Mouse (Mus musculus) NIH3T3 (cell line): ENCODE results near the gene Cox14.

ENCODE experiments used
- DNase-seq: peaks from one replicate; pipeline ENCODE4 v3.0.0-alpha.2; 2012; ENCODE audit warnings: low read depth

Gene Cox14

DNA sequence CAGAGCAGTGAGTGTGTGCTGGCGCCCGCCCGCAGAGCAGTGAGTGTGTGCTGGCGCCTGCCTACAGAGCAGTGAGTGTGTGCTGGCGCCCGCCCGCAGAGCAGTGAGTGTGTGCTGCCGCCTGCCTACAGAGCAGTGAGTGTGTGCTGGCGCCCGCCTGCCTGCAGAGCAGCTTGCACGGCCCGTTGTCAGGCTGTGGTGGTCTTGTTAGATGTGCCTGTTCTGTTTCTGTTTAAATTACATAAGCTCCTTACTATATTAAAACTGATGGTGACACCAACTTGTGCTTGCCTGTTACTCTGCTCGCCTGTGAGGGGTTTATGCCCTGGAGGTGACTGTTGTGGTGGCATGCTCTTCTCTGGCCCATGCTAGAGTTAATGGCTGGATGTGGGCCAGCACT lies 17.2 kb upstream of the Cox14 start:
- no peak for DNase-seq

DNA sequence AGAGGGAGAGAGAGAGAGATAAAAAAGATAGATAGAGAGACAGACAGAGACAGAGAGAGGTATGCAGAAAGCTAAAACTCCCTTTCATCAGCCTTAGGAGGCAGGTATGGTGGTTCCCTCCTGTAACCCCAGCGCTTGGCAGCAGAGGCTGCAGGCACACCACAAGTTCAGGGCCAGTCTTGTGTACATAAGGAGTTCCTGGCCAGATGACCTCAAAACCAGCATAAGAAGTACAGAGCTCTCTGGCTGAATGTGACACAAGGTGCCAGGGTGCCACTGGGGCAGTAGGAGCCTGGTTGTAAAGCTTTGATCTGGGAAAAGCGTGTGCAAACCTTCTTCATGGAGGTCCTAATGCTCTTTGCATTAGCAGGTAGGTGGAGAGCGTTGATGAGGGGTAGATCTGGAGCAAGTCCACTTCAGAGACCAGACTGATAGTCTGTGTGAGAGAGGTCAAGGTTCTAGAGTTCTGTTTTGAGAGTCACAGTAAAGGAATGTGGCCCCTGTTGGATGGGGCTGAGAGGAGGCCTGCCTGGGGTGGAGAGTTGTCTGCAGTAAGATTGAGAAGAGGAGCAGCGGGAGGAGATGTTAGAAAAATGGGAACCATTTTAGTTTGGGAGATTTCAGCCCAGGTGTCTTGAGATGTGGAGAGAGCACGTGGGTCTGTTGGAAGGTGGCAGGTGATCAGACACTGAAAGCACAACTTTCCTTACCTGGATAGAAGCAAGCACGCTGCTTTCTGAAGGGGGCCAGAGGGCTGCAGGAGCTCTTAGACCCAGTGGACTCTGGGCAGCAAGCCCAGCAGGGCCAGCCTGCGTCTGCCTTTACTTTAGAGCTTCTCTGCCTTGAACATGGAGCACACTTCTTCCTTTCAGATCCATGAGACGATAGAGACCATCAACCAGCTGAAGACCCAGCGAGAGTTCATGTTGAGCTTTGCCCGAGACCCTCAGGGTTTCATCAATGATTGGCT lies 14.9 kb upstream of the Cox14 start:
- DNase-seq, result no peak

DNA sequence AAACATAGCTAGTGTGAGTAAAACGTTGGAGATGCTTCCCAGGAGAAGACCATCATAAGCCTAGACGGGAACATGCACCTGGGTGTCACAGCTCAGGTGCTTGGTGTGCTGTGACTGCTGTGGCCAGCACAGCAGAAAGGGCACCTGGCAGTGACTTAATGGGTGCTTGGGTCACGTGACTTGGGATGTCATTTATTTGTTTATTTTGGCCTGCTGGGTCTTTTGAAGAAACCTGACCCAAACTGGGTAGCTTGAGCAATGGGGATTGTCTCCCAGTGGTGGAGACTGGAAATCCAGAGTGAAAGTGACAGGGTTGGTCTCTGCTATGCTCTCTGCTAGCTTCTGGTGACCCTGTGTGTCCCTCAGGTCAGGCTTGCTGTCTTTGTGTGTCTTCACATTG lies 13.9 kb upstream of the Cox14 start:
- no peak for DNase-seq

DNA sequence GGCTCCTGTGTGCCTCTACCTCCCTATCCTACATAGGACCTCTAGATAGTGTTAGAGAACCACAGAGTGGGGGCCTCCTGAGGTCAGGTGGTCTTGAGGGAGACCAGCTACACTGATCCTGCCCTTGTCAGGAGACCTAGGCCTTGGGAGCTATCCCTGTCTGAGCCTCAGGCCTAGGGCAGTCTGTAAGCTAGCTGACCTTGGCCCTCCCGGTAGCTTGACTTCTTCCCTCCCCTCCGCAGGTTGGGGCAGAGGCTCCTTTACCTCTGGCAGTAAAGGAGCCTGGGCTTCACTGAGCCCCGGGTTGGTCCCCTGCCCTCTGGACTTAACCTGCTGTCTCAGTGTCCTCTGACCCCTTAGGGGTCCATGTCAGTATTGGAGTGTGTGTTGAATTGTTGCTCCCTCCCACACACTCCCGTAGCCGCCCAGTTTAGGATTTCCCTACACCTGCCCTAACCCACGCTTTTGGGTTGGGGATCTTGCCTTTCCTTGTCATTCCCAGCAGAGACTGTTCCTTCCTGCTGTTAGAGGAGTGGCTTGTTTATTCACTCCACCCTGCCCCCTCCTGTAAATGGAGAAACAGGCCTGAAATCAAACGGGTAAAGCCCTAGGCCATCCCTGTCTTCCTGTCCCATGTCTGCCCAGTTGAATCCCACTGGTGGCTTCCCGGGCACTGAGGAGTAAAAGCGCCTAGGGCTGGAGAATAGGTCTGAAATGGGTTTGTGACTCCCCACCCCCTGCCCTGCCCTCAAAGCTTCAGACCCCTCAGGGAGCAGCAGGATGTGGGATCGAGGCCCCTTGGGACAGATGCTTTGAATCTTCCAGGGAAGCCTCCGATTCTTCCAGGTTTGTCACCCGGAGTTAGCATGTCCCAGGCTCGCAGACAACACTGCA lies 12.5 kb upstream of the Cox14 start:
- no peak for DNase-seq

DNA sequence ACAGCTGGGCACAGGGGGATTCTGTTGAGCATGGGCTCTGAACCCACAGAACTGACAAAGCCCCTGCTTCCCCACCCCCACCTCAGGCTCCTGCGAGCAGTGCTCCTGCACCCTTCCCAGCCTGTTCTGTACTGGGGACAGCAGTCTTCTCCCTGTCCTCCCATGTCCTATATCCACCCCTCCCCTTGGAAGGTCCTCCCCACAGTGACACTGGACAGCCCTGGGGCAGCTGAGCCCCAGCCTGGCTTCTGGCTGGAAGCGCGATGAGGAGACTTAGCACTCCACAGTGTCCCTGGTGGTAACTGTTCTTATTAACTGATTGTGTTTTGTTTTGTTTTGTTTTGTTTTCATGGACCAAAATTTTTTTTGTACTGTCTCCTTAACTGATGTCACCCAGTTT lies 11.8 kb upstream of the Cox14 start:
- DNase-seq, result no peak

DNA sequence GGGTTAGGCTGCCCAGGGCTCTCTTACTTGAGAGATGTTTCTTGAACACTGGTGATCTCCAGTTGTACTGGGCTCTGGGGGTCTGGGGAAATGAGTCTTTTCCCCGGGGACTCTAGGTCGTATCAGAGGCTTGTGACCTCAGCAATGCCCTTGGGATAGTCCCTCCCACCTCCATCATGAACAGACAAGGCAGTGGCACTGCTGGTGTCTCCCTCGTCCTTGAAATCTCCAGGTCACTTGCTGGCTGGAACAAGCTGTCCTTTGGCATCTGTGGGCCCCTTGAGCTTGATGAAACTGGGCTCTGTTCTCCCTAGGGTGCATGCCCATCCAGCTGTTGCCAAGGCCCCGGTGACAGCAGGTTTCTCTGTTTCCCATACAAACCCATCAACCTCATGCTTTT lies 11.2 kb upstream of the Cox14 start:
- DNase-seq, result no peak

DNA sequence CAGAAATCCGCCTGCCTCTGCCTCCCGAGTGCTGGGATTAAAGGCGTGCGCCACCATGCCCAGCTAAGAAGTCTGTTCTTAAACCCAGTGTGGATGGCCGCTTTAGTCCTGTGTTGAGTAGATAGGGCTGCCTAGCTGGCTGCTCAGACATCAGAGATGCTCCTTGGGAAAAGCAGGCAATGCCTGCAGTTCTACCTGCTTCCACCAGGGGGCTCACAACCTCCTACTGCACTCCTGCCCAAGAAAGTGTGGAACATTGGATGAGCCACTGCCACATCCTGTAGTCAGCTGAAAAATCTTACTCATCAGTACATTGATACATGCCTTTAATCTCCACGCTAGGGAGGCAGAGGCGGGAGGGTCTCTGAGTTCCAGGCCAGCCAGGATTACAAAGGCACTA lies 10.6 kb upstream of the Cox14 start:
- DNase-seq, result peak; percentile 83

DNA sequence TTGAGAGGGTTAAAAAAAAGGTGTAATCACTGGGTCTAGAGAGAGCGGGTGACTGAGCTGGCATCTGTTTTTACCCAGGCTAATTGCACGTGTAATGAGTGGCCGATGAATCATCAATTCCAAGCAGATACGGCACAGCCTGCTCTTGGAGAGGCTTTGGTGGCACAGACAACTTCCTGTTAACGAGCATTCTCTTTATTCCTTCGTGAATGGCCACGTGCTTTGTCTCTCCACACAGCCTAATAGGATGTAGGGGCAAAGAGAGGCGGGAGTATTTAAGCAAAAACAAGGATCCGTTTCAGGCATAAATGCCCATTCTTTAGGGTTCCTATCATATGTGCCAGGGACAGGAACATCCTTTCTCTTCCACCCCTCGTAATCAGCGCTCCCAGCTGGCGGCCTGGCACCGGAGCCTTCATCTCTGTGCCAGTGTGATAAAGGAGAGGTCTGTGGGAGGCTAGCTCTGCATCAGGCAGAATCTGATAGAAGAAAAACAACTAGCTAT lies 10.0 kb upstream of the Cox14 start:
- DNase-seq, result no peak

DNA sequence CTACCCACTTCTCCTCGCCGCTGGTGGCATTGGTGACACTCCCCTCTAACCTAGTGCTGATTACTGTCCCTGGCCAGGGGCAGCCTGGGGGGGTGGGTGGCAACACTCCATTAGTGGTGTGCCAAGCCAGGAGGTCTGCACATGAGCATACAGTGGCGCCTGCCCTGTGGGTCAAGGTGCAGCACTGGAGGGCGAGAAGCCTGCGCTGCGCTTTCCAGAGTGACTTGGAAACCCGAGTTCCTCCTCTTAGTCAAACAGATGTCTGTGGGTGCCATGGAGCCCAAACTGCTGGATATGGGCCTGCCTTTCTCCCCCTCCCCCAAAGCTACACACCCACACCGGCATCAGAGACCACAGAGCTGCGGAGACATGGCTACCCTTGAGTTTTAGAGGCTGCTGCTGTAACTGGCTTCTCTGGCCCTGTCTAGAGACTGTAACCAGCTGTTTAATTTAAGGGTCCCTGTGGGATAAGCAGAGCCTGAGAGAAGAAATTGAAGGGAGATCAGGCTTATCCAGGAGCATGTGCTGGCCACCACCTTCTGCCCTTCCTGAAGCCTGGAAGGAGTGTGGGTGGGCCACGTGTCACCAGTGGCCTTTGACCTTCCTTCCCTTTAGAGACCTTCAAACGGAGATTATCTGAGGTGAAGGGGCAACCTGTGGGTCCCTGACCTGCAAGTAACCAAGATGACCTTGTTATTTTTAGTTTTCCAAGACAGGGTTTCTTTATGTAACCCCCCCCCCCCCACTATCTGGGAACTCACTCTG lies 9.3 kb upstream of the Cox14 start:
- DNase-seq, result no peak

DNA sequence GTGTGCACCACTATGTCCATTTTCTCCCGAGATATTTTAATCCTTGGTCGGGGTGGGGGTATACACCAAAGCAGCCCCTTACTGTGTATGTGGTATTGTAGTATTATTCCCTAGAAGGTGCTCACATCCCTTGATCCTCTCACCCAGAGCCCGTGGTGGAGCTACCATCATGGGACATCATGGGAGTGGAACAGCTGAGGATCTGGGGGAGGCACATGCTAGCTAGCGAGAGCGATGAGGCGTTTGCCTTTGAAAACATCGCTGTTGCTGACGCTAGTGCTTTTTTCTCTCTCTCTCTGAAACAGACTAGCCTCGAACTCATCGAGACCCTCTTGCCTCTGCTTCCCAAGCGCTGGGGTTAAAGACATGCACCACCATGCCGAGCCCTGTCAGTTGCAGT lies 8.6 kb upstream of the Cox14 start:
- no peak for DNase-seq

DNA sequence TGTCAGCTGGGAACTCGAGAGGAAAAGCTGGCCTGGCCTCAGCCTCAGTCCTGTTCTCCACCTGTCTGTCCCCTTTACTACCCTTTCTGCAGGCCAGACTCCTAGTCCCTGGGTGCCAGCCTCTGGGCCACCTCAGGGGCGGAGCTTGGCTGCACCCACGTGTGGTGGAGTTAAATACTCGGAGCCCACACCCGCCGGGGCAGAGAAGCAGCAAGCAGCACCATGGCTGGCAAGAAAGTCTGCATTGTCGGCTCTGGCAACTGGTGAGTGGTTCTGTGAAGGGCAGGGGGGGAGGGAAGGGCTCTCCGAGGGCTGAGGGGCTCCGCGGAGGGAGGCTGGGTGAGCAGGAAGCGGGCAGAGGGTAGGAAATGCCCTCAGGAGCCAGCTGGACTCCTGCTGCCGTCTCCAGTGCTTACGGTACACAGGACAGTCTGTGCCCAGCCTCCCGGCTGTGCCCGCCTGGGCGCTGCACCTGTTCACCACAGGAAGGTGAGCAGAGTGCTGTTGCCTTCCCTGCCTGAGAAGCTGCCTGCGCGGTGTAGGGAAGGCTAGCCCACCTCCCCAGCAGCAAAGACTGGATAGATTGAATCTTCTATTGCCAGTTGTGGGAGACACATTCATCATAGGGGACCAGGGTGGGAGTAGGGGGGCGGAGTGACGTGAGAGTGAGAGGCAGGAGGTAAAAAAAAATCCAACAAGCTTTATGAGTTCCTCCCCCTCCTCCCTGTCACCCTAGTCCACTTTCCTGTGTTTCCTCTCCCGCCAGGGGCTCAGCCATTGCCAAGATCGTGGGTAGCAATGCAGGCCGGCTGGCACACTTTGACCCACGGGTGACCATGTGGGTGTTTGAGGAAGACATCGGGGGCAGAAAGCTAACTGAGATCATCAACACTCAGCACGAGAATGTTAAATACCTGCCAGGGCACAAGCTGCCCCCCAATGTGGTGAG lies 7.8 kb upstream of the Cox14 start, which contains the start of gene Gpd1:
Gene Gpd1 (plus strand): TSS at position 130 of the 949 bp plus-strand sequence.
- no peak for DNase-seq

DNA sequence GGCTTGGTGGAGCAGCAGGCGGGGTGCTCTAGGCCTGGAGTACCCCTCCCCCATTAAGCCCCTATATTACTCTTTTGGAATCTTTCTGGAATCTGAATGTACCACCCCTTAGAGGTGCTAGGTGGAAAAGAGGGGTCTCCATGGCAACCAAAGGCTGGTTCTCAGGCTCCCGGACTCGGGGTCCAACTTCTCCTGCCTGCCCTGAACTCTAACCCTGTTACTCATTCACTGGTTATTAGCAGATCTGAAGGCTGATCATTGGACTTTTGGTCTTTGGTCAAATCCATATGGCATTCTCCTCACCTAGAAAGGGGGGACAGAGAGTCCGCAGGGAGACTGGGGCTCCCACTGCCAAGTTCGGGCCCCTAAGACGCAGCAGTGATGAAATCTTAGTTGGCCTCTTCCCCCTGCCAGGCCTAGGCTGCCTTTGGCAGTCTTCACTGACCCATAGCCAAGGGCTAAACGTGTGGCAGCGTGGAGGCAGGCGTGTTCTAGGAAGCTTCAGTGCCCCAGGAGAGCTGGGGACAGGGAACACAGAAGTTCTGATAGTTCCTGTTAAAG lies 6.9 kb upstream of the Cox14 start:
- no peak for DNase-seq

DNA sequence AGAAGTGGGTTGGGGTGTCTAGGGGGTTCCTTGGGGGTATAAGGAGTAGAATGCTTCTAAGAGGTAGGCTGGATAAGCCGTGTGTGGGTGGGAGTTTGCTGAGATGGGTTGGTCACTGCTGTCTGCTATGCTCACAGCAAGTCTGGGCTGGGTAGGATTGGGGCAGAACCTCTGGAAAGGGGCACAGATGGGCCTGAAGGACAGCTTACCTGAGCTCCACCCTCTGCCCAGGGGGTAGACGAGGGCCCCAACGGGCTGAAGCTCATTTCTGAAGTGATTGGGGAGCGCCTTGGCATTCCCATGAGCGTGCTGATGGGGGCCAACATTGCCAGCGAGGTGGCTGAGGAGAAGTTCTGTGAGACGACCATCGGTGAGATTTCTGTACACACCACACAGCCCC lies 5.6 kb upstream of the Cox14 start:
- no peak for DNase-seq

DNA sequence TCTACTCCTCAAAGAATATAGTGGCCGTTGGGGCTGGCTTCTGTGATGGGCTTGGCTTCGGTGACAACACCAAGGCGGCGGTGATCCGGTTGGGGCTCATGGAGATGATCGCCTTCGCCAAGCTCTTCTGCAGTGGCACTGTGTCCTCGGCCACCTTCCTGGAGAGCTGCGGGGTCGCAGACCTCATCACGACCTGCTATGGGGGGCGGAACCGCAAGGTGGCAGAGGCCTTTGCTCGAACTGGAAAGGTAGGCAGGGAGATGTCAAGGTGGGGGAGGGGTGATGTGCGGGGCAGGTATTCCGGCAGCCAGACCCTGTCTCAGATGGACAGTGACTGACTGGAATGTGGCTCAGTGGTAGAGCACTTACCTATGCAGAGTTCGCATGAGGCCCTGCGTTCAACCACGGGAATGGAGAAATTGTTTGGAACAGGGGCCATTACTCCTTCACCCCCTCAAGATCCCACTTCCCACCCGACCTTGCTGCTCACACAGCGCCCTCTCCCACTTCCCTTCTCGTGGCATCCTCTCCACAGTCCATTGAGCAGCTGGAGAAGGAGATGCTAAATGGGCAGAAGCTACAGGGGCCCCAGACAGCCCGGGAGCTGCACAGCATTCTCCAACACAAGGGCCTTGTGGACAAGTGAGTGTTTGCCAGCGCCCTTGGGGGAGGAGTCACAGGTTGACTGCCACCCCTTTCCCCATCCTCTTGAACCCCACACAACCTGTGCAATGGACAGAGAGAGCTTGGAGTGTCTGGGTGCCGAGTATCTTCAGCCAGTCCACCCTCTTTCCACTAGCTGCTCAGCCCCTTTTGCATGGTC lies 3.3 kb upstream of the Cox14 start:
- no peak for DNase-seq

DNA sequence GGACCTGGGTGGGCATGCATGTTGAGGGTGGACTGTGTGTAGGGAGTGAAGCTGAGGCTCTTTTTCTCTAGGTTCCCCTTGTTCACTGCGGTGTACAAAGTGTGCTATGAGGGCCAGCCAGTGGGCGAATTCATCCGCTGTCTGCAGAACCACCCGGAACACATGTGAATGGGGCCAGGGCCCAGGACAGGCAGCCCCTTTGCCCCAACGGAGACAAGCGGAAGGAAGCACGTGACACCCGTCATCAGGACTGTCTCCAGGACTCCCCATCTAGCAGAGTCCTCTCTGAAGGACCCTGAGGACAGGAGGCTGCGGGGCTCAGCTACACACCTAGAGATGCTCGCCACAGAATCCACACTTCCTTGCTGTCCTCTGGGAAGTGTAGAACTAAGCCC lies 2.3 kb upstream of the Cox14 start:
- DNase-seq, result no peak

DNA sequence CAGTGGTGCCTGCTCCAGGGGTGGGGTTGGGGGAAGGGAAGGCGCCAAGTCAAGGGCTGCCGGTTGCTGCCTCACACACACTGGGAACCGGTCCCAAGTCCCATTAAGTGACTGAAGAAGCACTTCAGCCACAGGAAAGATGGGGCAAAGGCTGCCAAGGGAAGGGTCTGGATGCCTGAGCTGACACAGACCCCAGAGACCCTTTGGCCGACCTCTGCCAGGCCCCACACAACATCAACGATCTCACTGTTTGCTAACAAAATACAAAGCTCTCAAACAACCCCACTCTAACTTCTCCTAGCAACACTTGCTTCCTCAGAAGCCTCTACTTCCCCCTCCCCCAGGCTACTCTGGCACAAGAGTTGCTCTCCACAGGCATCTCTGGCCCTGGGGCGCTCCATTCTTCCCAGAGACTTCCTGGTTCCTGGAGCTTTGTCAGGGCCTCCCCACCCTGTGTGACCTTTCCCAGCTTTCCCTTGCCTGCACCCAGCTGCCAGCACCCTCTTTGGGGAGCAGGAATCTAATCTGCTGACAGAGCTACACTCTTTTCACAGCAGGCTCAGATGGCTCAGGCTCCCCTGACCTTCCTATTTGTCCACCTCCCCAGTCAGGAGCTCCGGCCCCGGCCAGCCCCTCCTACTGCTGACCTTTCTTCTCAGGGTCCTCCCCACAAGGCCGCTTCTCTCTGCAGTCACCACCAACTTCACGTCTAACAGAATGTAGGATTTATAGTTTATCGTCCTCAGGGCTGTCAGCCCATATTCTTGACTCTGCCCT lies 1.7 kb upstream of the Cox14 start:
- peak; percentile 73 for DNase-seq

DNA sequence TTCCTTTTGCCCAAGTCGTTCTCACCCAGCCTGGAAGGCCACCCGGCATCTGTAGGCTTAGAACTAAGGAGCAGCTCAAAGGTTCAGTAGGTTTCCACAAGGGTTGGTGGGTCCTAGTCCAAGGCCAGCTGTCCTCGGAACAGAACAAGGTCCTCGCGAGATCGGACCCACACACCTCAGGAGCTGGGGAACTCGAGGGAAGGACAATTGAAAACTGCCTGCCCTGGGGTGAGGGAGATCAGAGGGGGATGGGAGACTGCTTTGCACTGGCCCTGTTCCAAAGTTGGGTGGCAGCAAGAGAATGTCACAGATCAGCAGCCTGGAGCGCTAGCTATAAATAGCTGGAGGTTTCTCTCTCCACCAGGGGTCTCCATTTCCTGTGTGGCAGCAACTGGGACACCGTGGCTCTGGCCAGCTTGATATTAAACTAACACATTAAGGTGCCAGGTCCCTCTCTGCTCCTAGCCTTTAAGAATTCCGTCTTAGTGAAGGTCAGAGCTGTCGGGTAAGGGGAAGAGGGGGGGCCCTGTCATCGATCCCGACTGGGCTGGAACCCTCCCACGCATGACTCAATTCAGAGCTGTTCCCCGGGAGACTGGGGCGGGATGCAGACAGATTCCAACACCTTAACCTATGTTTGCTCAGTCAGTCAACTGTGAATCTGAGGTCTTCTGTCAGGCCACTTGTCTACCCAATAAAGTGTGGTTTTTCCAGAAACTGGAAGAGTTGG lies 961 bp upstream of the Cox14 start:
- DNase-seq, result peak; percentile 74

DNA sequence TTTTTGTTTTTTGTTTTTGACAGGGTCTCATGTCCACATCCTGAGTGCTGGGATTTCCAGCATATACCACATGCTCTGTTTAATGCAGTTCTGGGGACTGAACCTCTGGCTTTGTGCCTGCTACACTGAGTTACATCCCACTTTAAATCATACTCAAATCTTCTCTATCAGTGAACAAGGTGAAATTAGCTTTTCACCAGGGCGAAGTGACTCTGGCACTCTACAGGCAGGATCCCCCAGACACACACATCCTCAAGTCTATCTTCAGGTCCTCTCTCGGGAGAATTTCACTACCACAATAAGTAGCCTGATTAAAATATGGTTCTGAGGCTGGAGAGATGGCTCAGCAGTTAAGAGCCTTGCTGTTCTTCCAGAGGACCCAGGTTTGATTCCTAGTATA lies 1.1 kb downstream of the Cox14 start:
- DNase-seq, result peak; percentile 13
